Mouse (Mus musculus): ENCODE results near the gene Cdh11. TPM values are rescaled to one million over a fixed set of nuclear protein-coding genes. Genes with fewer than 3 reads are reported as not detected.

Cdh11 gene
- total and polyA plus RNA-seq, 2 experiments: 0.11 to 0.37 TPM

DNA sequence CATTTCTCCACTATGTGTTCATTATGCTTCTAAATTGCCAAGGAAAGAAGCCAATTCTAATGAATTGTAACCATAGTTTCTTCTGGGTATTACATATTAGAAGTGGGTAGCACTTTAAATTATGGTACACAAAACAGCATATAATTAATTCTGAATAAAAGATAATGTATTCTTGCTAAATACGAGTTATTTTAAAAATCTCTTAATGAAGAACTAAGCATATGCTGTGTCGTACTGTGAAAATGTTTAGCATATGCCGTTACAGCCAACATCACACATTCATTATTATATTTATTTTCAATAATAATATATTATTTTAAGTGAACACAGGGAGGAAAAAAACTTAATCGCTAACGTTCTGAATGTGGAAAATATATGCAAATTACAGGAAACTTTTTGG, 31.6 kb downstream of the Cdh11 start:
- Histone ChIP-seq H3K27ac (replicated peaks; ENCODE audit: insufficient read depth, low read depth, low read length) (no peak overlapping the region), H3K27me3 (ENCODE audit: control insufficient read depth, insufficient read depth, low read length) (no peaks in the 10 kb centered on the region), H3K36me3 (ENCODE audit: control insufficient read depth, insufficient read depth, low read length) (no peaks in the 10 kb centered on the region), H3K9ac (ENCODE audit: low read depth, low read length) (no peak overlapping the region), H3K4me1 (ENCODE audit: control insufficient read depth, insufficient read depth, low read length) (no peaks in the 10 kb centered on the region), H3K4me3 (ENCODE audit: insufficient read depth, low read depth, low read length) (no peak overlapping the region), H3K79me2 (ENCODE audit: control insufficient read depth, insufficient read depth, low read length) (no peaks in the 10 kb centered on the region)
- no peak for DNase-seq (ENCODE audit: extremely low read depth, low read depth, low spot score)
- TF ChIP-seq POLR2A (IDR thresholded peaks at IDR 0.05; ENCODE audit: extremely low read depth, insufficient read depth, low read length) (no peak), CTCF (IDR thresholded peaks at IDR 0.05; ENCODE audit: low read depth, low read length) (no peak)
- WGBS: 82% methylated on average over 5 of the region's 5 CpGs

DNA sequence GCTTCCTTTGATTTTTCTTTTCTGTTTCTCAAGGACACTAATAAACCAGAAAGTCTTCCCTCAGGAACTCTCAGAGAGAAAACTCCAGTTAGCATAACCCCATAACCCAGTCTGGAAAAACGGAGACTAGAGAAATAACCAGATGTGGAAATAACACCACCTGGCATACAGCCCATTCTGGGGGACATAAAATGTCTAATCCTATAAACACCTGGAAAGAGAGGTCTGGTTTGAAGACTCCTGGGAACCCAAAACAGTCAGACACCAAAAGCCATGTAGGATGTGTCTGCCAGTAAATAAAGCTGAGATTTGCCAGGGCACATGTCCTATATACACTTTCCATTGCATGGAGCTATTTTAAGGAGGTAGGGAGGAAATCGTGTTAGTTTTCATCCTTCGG, 42.5 kb downstream of the Cdh11 start:
- H3K27ac ChIP-seq (replicated peaks; ENCODE audit: insufficient read depth, low read depth, low read length): no peak overlapping the region
- 73% methylated on average over 3 of the region's 3 CpGs for WGBS
- H3K27me3 ChIP-seq (ENCODE audit: control insufficient read depth, insufficient read depth, low read length): no peaks in the 10 kb centered on the region
- no peaks in the 10 kb centered on the region for H3K79me2 ChIP-seq (ENCODE audit: control insufficient read depth, insufficient read depth, low read length)
- DNase-seq (ENCODE audit: extremely low read depth, low read depth, low spot score): no peak
- no peak overlapping the region for H3K9ac ChIP-seq (ENCODE audit: low read depth, low read length)
- no peaks in the 10 kb centered on the region for H3K4me1 ChIP-seq (ENCODE audit: control insufficient read depth, insufficient read depth, low read length)
- TF ChIP-seq CTCF (IDR thresholded peaks at IDR 0.05; ENCODE audit: low read depth, low read length) (no peak), POLR2A (IDR thresholded peaks at IDR 0.05; ENCODE audit: extremely low read depth, insufficient read depth, low read length) (no peak)
- H3K36me3 ChIP-seq (ENCODE audit: control insufficient read depth, insufficient read depth, low read length): no peaks in the 10 kb centered on the region
- H3K4me3 ChIP-seq (ENCODE audit: insufficient read depth, low read depth, low read length): no peak overlapping the region

DNA sequence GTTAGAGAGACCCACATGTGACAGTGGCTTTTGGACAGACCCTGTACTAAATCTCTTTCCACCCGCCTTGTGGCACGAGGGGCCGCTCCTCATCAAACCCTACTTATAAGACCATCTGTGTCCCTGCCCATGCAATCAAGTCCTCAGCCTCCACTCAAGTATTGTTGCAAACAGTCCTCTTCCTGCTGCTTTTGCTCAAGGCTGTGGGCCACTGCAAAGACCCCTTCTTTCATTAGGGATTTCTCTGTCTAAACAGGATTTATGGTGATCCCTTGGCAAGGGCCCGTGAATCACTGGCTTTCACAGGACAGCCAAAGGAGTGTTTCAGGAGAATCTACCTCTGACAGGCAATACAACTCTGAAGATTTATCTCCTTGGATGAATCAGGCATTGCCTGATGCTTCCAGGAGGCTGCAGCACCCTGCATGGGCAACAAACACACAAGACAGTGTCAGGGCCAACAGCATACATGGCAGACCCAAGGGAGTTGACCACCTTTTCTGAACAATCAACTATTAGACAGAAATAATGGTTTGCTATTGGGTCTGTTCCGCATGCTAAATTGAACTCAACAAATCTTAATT, 43.3 kb downstream of the Cdh11 start:
- no peaks in the 10 kb centered on the region for H3K4me1 ChIP-seq (ENCODE audit: control insufficient read depth, insufficient read depth, low read length)
- WGBS: 88% methylated on average over 5 of the region's 5 CpGs
- H3K36me3 ChIP-seq (ENCODE audit: control insufficient read depth, insufficient read depth, low read length): no peaks in the 10 kb centered on the region
- no peaks in the 10 kb centered on the region for H3K27me3 ChIP-seq (ENCODE audit: control insufficient read depth, insufficient read depth, low read length)
- no peak overlapping the region for H3K27ac ChIP-seq (replicated peaks; ENCODE audit: insufficient read depth, low read depth, low read length)
- H3K9ac ChIP-seq (ENCODE audit: low read depth, low read length): no peak overlapping the region
- no peak overlapping the region for H3K4me3 ChIP-seq (ENCODE audit: insufficient read depth, low read depth, low read length)
- no peak for DNase-seq (ENCODE audit: extremely low read depth, low read depth, low spot score)
- H3K79me2 ChIP-seq (ENCODE audit: control insufficient read depth, insufficient read depth, low read length): no peaks in the 10 kb centered on the region
- TF ChIP-seq CTCF (IDR thresholded peaks at IDR 0.05; ENCODE audit: low read depth, low read length): no peak
- no peak for TF ChIP-seq POLR2A (IDR thresholded peaks at IDR 0.05; ENCODE audit: extremely low read depth, insufficient read depth, low read length)

DNA sequence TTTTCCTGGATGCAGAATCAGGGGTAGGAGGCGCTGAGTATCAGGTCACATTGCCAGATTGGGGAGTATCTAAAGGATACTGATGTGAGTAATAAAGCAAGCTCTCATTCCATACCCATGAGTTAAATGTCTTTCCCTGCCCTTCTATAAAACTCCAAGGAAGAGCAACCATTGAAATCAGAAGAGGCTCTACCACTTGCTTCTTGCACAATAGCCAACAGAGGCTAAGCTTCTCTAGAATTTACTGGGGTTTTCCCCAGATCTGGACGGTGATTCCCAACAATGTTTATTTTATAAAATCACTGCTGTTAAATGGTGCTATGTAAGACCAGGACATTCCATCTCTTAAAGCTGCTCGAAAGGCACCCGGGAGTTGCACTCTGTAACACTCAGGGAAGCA, 44.5 kb downstream of the Cdh11 start:
- H3K9ac ChIP-seq (ENCODE audit: low read depth, low read length): no peak overlapping the region
- H3K79me2 ChIP-seq (ENCODE audit: control insufficient read depth, insufficient read depth, low read length): no peaks in the 10 kb centered on the region
- H3K27ac ChIP-seq (replicated peaks; ENCODE audit: insufficient read depth, low read depth, low read length): no peak overlapping the region
- no peaks in the 10 kb centered on the region for H3K4me1 ChIP-seq (ENCODE audit: control insufficient read depth, insufficient read depth, low read length)
- no peak overlapping the region for H3K4me3 ChIP-seq (ENCODE audit: insufficient read depth, low read depth, low read length)
- H3K27me3 ChIP-seq (ENCODE audit: control insufficient read depth, insufficient read depth, low read length): no peaks in the 10 kb centered on the region
- no peak for DNase-seq (ENCODE audit: extremely low read depth, low read depth, low spot score)
- TF ChIP-seq CTCF (IDR thresholded peaks at IDR 0.05; ENCODE audit: low read depth, low read length) (no peak), POLR2A (IDR thresholded peaks at IDR 0.05; ENCODE audit: extremely low read depth, insufficient read depth, low read length) (no peak)
- no peaks in the 10 kb centered on the region for H3K36me3 ChIP-seq (ENCODE audit: control insufficient read depth, insufficient read depth, low read length)
- WGBS: 72% methylated on average over 4 of the region's 4 CpGs

DNA sequence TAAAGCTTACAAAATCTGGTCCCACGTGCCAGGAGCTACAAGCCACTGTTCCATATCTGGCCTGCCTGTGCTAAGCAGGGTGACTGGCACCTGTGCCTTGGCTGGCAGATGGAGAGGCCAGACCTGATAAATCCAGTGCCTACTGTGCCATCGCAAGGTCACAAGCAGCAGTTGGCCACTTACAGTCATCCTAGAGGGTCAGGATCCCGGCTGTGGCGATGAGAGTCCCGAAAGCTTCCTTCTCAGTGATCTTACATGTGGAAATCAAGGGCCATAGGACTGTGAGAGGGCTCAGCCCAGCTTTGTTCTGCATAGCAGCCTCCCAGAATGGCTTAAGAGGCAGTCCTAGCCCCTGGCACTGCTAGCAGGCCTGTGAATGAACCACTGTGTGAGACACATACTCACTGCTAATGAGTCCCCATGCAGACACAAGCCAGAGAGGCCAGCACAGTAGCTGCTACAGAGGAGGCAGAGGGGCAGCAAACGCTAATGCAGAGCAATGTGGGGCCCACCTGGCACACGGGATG, 46.4 kb downstream of the Cdh11 start:
- 78% methylated on average over 7 of the region's 7 CpGs for WGBS
- Histone ChIP-seq H3K36me3 (ENCODE audit: control insufficient read depth, insufficient read depth, low read length) (no peaks in the 10 kb centered on the region), H3K4me1 (ENCODE audit: control insufficient read depth, insufficient read depth, low read length) (no peaks in the 10 kb centered on the region), H3K9ac (ENCODE audit: low read depth, low read length) (no peak overlapping the region), H3K4me3 (ENCODE audit: insufficient read depth, low read depth, low read length) (no peak overlapping the region), H3K27me3 (ENCODE audit: control insufficient read depth, insufficient read depth, low read length) (no peaks in the 10 kb centered on the region), H3K27ac (replicated peaks; ENCODE audit: insufficient read depth, low read depth, low read length) (no peak overlapping the region), H3K79me2 (ENCODE audit: control insufficient read depth, insufficient read depth, low read length) (no peaks in the 10 kb centered on the region)
- DNase-seq (ENCODE audit: extremely low read depth, low read depth, low spot score): no peak
- TF ChIP-seq POLR2A (IDR thresholded peaks at IDR 0.05; ENCODE audit: extremely low read depth, insufficient read depth, low read length) (no peak), CTCF (IDR thresholded peaks at IDR 0.05; ENCODE audit: low read depth, low read length) (no peak)

DNA sequence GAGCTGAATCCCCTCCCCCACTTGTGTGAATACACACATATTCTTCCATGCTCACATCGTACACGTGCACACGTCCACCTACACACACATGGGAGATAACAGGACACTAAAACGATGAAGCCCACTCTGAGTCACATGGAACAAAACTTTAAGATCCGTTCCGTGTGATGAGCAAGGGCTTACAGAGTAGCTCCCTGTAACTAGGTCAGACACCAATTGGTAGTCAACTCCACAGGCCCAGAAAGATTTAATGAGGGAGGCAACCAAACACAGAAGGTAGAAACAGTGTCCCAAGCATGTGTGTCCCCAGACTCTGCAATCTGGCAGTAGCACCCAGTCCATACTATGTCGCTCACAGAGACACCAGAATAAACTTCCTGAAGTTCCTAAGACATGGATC, 47.0 kb downstream of the Cdh11 start:
- Histone ChIP-seq H3K79me2 (ENCODE audit: control insufficient read depth, insufficient read depth, low read length) (no peaks in the 10 kb centered on the region), H3K4me1 (ENCODE audit: control insufficient read depth, insufficient read depth, low read length) (no peaks in the 10 kb centered on the region), H3K36me3 (ENCODE audit: control insufficient read depth, insufficient read depth, low read length) (no peaks in the 10 kb centered on the region), H3K4me3 (ENCODE audit: insufficient read depth, low read depth, low read length) (no peak overlapping the region), H3K27me3 (ENCODE audit: control insufficient read depth, insufficient read depth, low read length) (no peaks in the 10 kb centered on the region), H3K9ac (ENCODE audit: low read depth, low read length) (no peak overlapping the region), H3K27ac (replicated peaks; ENCODE audit: insufficient read depth, low read depth, low read length) (no peak overlapping the region)
- TF ChIP-seq POLR2A (IDR thresholded peaks at IDR 0.05; ENCODE audit: extremely low read depth, insufficient read depth, low read length) (no peak), CTCF (IDR thresholded peaks at IDR 0.05; ENCODE audit: low read depth, low read length) (no peak)
- no peak for DNase-seq (ENCODE audit: extremely low read depth, low read depth, low spot score)
- 81% methylated on average over 7 of the region's 7 CpGs for WGBS
